Mouse (Mus musculus): Measurements from ENCODE around the gene Vcl. TPM values are rescaled to one million over a fixed set of nuclear protein-coding genes. Genes with fewer than 3 reads are reported as not detected.

The Vcl gene
- total and polyA plus RNA-seq, 2 experiments, result 9.5 to 12.1 TPM

DNA sequence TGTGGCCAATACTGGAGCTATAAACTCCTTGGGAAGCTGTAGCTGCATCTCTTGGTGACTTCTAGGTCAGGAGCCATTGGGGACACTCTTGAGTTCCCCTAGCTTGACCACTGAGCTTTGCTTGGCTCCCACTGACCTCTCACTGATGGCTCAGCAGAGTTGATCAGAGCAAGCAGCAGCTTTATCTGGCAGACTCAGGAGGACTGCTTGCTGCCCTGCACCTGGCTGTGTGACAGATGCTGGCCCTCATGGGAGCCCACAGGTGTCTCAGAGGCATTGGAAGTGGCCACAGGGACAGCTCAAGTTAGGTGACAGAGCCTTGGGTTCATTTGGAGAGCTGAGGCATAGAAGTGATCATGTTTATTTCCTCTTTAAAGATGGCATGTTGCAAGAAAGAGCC, 98.3 kb downstream of the Vcl start:
- TF ChIP-seq POLR2A (IDR thresholded peaks at IDR 0.05; ENCODE audit: extremely low read depth, insufficient read depth, low read length) (no peak), CTCF (IDR thresholded peaks at IDR 0.05; ENCODE audit: low read depth, low read length) (no peak)
- no peaks in the 10 kb centered on the region for H3K27me3 ChIP-seq (ENCODE audit: control insufficient read depth, insufficient read depth, low read length)
- no peaks in the 10 kb centered on the region for H3K79me2 ChIP-seq (ENCODE audit: control insufficient read depth, insufficient read depth, low read length)
- no peak for DNase-seq (ENCODE audit: extremely low read depth, low read depth, low spot score)
- H3K9ac ChIP-seq (ENCODE audit: low read depth, low read length), result no peak overlapping the region
- H3K4me3 ChIP-seq (ENCODE audit: insufficient read depth, low read depth, low read length), result no peak overlapping the region
- H3K4me1 ChIP-seq (ENCODE audit: control insufficient read depth, insufficient read depth, low read length), result no peaks in the 10 kb centered on the region
- no peak overlapping the region for H3K27ac ChIP-seq (replicated peaks; ENCODE audit: insufficient read depth, low read depth, low read length)
- H3K36me3 ChIP-seq (ENCODE audit: control insufficient read depth, insufficient read depth, low read length), result peaks cover 58% of the 10 kb centered on the region

GRCm38 (mm10) chr14:21029025-21029659, 99.9 kb downstream of the Vcl start:
- Histone ChIP-seq H3K27ac (replicated peaks; ENCODE audit: insufficient read depth, low read depth, low read length) (no peak overlapping the region), H3K36me3 (ENCODE audit: control insufficient read depth, insufficient read depth, low read length) (peaks cover 64% of the 10 kb centered on the region), H3K79me2 (ENCODE audit: control insufficient read depth, insufficient read depth, low read length) (no peaks in the 10 kb centered on the region), H3K27me3 (ENCODE audit: control insufficient read depth, insufficient read depth, low read length) (no peaks in the 10 kb centered on the region), H3K9ac (ENCODE audit: low read depth, low read length) (no peak overlapping the region), H3K4me1 (ENCODE audit: control insufficient read depth, insufficient read depth, low read length) (peaks cover 3% of the 10 kb centered on the region; the same call in 1 of the 2 replicates), H3K4me3 (ENCODE audit: insufficient read depth, low read depth, low read length) (no peak overlapping the region)
- no peak for TF ChIP-seq POLR2A (IDR thresholded peaks at IDR 0.05; ENCODE audit: extremely low read depth, insufficient read depth, low read length)
- TF ChIP-seq CTCF (IDR thresholded peaks at IDR 0.05; ENCODE audit: low read depth, low read length), result no peak
- DNase-seq (ENCODE audit: extremely low read depth, low read depth, low spot score), result no peak
- WGBS, result 87% methylated on average over 11 of the region's 11 CpGs

GRCm38 (mm10) chr14:21031783-21032511, 102.7 kb downstream of the Vcl start:
- no peak overlapping the region for H3K4me3 ChIP-seq (ENCODE audit: insufficient read depth, low read depth, low read length)
- TF ChIP-seq POLR2A (IDR thresholded peaks at IDR 0.05; ENCODE audit: extremely low read depth, insufficient read depth, low read length), result no peak
- TF ChIP-seq CTCF (IDR thresholded peaks at IDR 0.05; ENCODE audit: low read depth, low read length), result no peak
- no peaks in the 10 kb centered on the region for H3K79me2 ChIP-seq (ENCODE audit: control insufficient read depth, insufficient read depth, low read length)
- H3K27ac ChIP-seq (replicated peaks; ENCODE audit: insufficient read depth, low read depth, low read length), result peak overlapping the region; percentile 78
- H3K36me3 ChIP-seq (ENCODE audit: control insufficient read depth, insufficient read depth, low read length), result peaks cover 71% of the 10 kb centered on the region
- DNase-seq (ENCODE audit: extremely low read depth, low read depth, low spot score), result peak; percentile 63
- no peaks in the 10 kb centered on the region for H3K27me3 ChIP-seq (ENCODE audit: control insufficient read depth, insufficient read depth, low read length)
- WGBS, result 72% methylated on average over 6 of the region's 6 CpGs
- peaks cover 8% of the 10 kb centered on the region; the same call in 1 of the 2 replicates for H3K4me1 ChIP-seq (ENCODE audit: control insufficient read depth, insufficient read depth, low read length)
- no peak overlapping the region for H3K9ac ChIP-seq (ENCODE audit: low read depth, low read length)

DNA sequence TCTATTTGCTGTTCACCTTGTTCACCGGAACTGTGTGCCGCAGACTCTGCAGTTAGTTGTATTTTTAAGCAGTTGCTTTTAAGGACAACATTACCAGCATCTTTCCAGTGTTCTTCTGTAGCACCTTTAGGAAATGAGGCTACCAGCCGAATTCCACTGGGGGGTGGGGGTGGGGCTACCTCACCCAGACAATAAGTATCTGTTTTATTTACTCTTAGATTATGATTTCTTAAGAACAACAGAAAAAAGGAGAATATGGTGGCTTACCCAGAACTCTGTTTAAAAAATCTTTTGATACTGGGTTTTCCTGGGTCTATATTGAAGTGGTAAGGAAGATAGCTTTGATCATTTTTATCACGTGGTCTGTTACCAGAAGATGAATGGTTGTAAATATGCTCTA, 105.1 kb downstream of the Vcl start:
- no peak overlapping the region for H3K4me3 ChIP-seq (ENCODE audit: insufficient read depth, low read depth, low read length)
- WGBS, result 54% methylated on average over 4 of the region's 4 CpGs
- H3K79me2 ChIP-seq (ENCODE audit: control insufficient read depth, insufficient read depth, low read length), result no peaks in the 10 kb centered on the region
- no peak for DNase-seq (ENCODE audit: extremely low read depth, low read depth, low spot score)
- H3K4me1 ChIP-seq (ENCODE audit: control insufficient read depth, insufficient read depth, low read length), result peaks cover 8% of the 10 kb centered on the region; the same call in 1 of the 2 replicates
- peaks cover 81% of the 10 kb centered on the region for H3K36me3 ChIP-seq (ENCODE audit: control insufficient read depth, insufficient read depth, low read length)
- peak overlapping the region; percentile 61 for H3K27ac ChIP-seq (replicated peaks; ENCODE audit: insufficient read depth, low read depth, low read length)
- TF ChIP-seq POLR2A (IDR thresholded peaks at IDR 0.05; ENCODE audit: extremely low read depth, insufficient read depth, low read length) (no peak), CTCF (IDR thresholded peaks at IDR 0.05; ENCODE audit: low read depth, low read length) (no peak)
- H3K27me3 ChIP-seq (ENCODE audit: control insufficient read depth, insufficient read depth, low read length), result no peaks in the 10 kb centered on the region
- no peak overlapping the region for H3K9ac ChIP-seq (ENCODE audit: low read depth, low read length)

DNA sequence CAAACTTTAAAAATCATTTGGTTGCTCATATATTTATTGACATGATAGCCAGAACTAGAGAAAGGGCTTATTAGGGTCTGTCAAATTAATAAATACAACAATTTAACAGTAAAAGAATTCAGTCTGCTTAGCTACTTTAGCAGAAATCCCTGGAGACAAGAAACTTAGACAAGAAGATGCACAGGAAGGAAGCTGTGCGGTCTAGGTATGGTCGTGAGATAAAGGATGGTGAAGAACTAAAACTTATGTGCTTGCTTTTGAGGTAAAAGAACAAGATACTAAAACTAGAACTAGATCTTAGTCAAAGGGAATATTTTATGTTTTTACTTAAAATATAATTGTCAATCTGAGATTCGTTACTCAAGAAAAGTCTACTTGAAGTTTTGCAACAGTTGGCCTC, 105.6 kb downstream of the Vcl start:
- Histone ChIP-seq H3K4me3 (ENCODE audit: insufficient read depth, low read depth, low read length) (no peak overlapping the region), H3K4me1 (ENCODE audit: control insufficient read depth, insufficient read depth, low read length) (peaks cover 8% of the 10 kb centered on the region; the same call in 1 of the 2 replicates), H3K27me3 (ENCODE audit: control insufficient read depth, insufficient read depth, low read length) (no peaks in the 10 kb centered on the region), H3K9ac (ENCODE audit: low read depth, low read length) (no peak overlapping the region), H3K27ac (replicated peaks; ENCODE audit: insufficient read depth, low read depth, low read length) (no peak overlapping the region), H3K36me3 (ENCODE audit: control insufficient read depth, insufficient read depth, low read length) (peaks cover 82% of the 10 kb centered on the region), H3K79me2 (ENCODE audit: control insufficient read depth, insufficient read depth, low read length) (no peaks in the 10 kb centered on the region)
- TF ChIP-seq POLR2A (IDR thresholded peaks at IDR 0.05; ENCODE audit: extremely low read depth, insufficient read depth, low read length), result no peak
- no peak for TF ChIP-seq CTCF (IDR thresholded peaks at IDR 0.05; ENCODE audit: low read depth, low read length)
- DNase-seq (ENCODE audit: extremely low read depth, low read depth, low spot score), result no peak
- 90% methylated on average over 3 of the region's 3 CpGs for WGBS

DNA sequence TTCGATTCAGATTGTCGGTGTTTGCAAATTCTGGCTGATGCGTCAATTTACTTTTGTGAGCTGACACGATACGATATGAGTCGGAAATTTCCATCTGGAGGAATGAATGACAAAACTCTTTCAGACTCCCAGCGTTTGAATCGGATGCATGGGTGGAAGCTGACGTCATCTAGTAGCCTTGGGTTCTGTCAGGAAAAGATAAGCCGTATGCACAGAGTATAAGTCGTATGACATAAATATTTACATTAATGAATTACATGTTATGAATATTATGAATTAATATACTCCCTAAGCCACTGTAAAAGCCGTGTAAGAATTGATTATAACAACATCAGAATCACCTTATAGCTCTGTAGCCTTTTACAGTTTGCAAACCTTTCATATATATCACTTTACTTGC, 109.9 kb downstream of the Vcl start:
- no peak for DNase-seq (ENCODE audit: extremely low read depth, low read depth, low spot score)
- Histone ChIP-seq H3K4me3 (ENCODE audit: insufficient read depth, low read depth, low read length) (no peak overlapping the region), H3K4me1 (ENCODE audit: control insufficient read depth, insufficient read depth, low read length) (peaks cover 6% of the 10 kb centered on the region; the same call in 1 of the 2 replicates), H3K79me2 (ENCODE audit: control insufficient read depth, insufficient read depth, low read length) (no peaks in the 10 kb centered on the region), H3K27ac (replicated peaks; ENCODE audit: insufficient read depth, low read depth, low read length) (no peak overlapping the region), H3K27me3 (ENCODE audit: control insufficient read depth, insufficient read depth, low read length) (no peaks in the 10 kb centered on the region), H3K36me3 (ENCODE audit: control insufficient read depth, insufficient read depth, low read length) (peaks cover 70% of the 10 kb centered on the region), H3K9ac (ENCODE audit: low read depth, low read length) (no peak overlapping the region)
- no peak for TF ChIP-seq CTCF (IDR thresholded peaks at IDR 0.05; ENCODE audit: low read depth, low read length)
- TF ChIP-seq POLR2A (IDR thresholded peaks at IDR 0.05; ENCODE audit: extremely low read depth, insufficient read depth, low read length), result no peak
- 78% methylated on average over 12 of the region's 12 CpGs for WGBS
